Mouse (Mus musculus): Measurements from ENCODE around the gene Polr2g. TPM values are rescaled to one million over a fixed set of nuclear protein-coding genes. Genes with fewer than 3 reads are reported as not detected.

Gene Polr2g
- polyA plus RNA-seq, 1 experiment: 72.9 TPM

GRCm38 (mm10) chr19:8817001-8817400 lies 18.6 kb upstream of the Polr2g start:
- TF ChIP-seq CTCF (conservative IDR thresholded peaks at IDR 0.05; ENCODE audit: insufficient read depth, insufficient read length, low read depth, low read length) (no peak), POLR2A (IDR thresholded peaks at IDR 0.05; ENCODE audit: low read depth, low read length) (no peak)
- Histone ChIP-seq H3K4me3 (ENCODE audit: insufficient read depth, low read depth, low read length) (no peak overlapping the region), H3K27ac (ENCODE audit: insufficient read depth, low read depth, low read length) (no peak overlapping the region), H3K36me3 (ENCODE audit: control insufficient read depth, insufficient read depth, low read length) (peaks cover 3% of the 10 kb centered on the region; the same call in 1 of the 2 replicates), H3K27me3 (replicated peaks; ENCODE audit: control insufficient read depth, insufficient read depth, low read length) (no peaks in the 10 kb centered on the region), H3K4me1 (ENCODE audit: control insufficient read depth, insufficient read depth, low read length) (peaks cover 6% of the 10 kb centered on the region; the same call in 1 of the 2 replicates)
- WGBS: 57% methylated on average over 3 of the region's 3 CpGs
- no peak for DNase-seq

- Histone ChIP-seq H3K27me3 (replicated peaks; ENCODE audit: control insufficient read depth, insufficient read depth, low read length) (no peaks in the 10 kb centered on the region), H3K36me3 (ENCODE audit: control insufficient read depth, insufficient read depth, low read length) (peaks cover 3% of the 10 kb centered on the region; the same call in 1 of the 2 replicates), H3K4me1 (ENCODE audit: control insufficient read depth, insufficient read depth, low read length) (peaks cover 6% of the 10 kb centered on the region; the same call in 1 of the 2 replicates), H3K27ac (ENCODE audit: insufficient read depth, low read depth, low read length) (no peak overlapping the region), H3K4me3 (ENCODE audit: insufficient read depth, low read depth, low read length) (no peak overlapping the region)
- DNase-seq: peak; percentile 74
- TF ChIP-seq CTCF (conservative IDR thresholded peaks at IDR 0.05; ENCODE audit: insufficient read depth, insufficient read length, low read depth, low read length): no peak; the same call in 1 of the 2 replicates
- TF ChIP-seq POLR2A (IDR thresholded peaks at IDR 0.05; ENCODE audit: low read depth, low read length): no peak
- WGBS: 27% methylated on average over 11 of the region's 11 CpGs
Measured at GRCm38 (mm10) chr19:8815812-8816211, 17.4 kb upstream of the Polr2g start.

- 94% methylated on average over 5 of the region's 5 CpGs for WGBS
- DNase-seq: no peak
- Histone ChIP-seq H3K36me3 (ENCODE audit: control insufficient read depth, insufficient read depth, low read length) (peaks cover 1% of the 10 kb centered on the region; the same call in 1 of the 2 replicates), H3K4me3 (ENCODE audit: insufficient read depth, low read depth, low read length) (no peak overlapping the region), H3K27me3 (replicated peaks; ENCODE audit: control insufficient read depth, insufficient read depth, low read length) (no peaks in the 10 kb centered on the region), H3K27ac (ENCODE audit: insufficient read depth, low read depth, low read length) (no peak overlapping the region), H3K4me1 (ENCODE audit: control insufficient read depth, insufficient read depth, low read length) (no peaks in the 10 kb centered on the region)
- TF ChIP-seq POLR2A (IDR thresholded peaks at IDR 0.05; ENCODE audit: low read depth, low read length): no peak
Measured at GRCm38 (mm10) chr19:8806810-8807209, 8.4 kb upstream of the Polr2g start.

GRCm38 (mm10) chr19:8803879-8804660 lies 5.7 kb upstream of the Polr2g start:
- 88% methylated on average over 11 of the region's 11 CpGs for WGBS
- no peak for DNase-seq
- Histone ChIP-seq H3K4me3 (ENCODE audit: insufficient read depth, low read depth, low read length) (no peak overlapping the region), H3K36me3 (ENCODE audit: control insufficient read depth, insufficient read depth, low read length) (no peaks in the 10 kb centered on the region), H3K27me3 (replicated peaks; ENCODE audit: control insufficient read depth, insufficient read depth, low read length) (no peaks in the 10 kb centered on the region), H3K4me1 (ENCODE audit: control insufficient read depth, insufficient read depth, low read length) (no peaks in the 10 kb centered on the region), H3K27ac (ENCODE audit: insufficient read depth, low read depth, low read length) (no peak overlapping the region)
- TF ChIP-seq CTCF (conservative IDR thresholded peaks at IDR 0.05; ENCODE audit: insufficient read depth, insufficient read length, low read depth, low read length): no peak
- no peak for TF ChIP-seq POLR2A (IDR thresholded peaks at IDR 0.05; ENCODE audit: low read depth, low read length)

GRCm38 (mm10) chr19:8803204-8803780 lies 4.9 kb upstream of the Polr2g start:
- H3K27me3 ChIP-seq (replicated peaks; ENCODE audit: control insufficient read depth, insufficient read depth, low read length): no peaks in the 10 kb centered on the region
- H3K36me3 ChIP-seq (ENCODE audit: control insufficient read depth, insufficient read depth, low read length): no peaks in the 10 kb centered on the region
- H3K4me3 ChIP-seq (ENCODE audit: insufficient read depth, low read depth, low read length): no peak overlapping the region
- H3K4me1 ChIP-seq (ENCODE audit: control insufficient read depth, insufficient read depth, low read length): no peaks in the 10 kb centered on the region; the same call in 1 of the 2 replicates
- WGBS: 92% methylated on average over 9 of the region's 9 CpGs
- no peak for DNase-seq
- TF ChIP-seq POLR2A (IDR thresholded peaks at IDR 0.05; ENCODE audit: low read depth, low read length): no peak
- no peak overlapping the region for H3K27ac ChIP-seq (ENCODE audit: insufficient read depth, low read depth, low read length)

GRCm38 (mm10) chr19:8802130-8802821 lies 3.9 kb upstream of the Polr2g start, which contains the start of gene Zbtb3:
Zbtb3 (plus strand) TSS chr19:8802555.
- peak within 1 kb of the TSS; percentile 40; the same call in 1 of the 2 replicates for H3K27ac ChIP-seq (ENCODE audit: insufficient read depth, low read depth, low read length)
- no peaks in the 10 kb centered on the region; the same call in 1 of the 2 replicates for H3K4me1 ChIP-seq (ENCODE audit: control insufficient read depth, insufficient read depth, low read length)
- peak within 1 kb of the TSS; percentile 55 for H3K4me3 ChIP-seq (ENCODE audit: insufficient read depth, low read depth, low read length)
- WGBS: under 1% methylated on average over 30 of the region's 30 CpGs
- DNase-seq: peak; percentile 99
- H3K27me3 ChIP-seq (replicated peaks; ENCODE audit: control insufficient read depth, insufficient read depth, low read length): no peaks in the 10 kb centered on the region
- no peak for TF ChIP-seq POLR2A (IDR thresholded peaks at IDR 0.05; ENCODE audit: low read depth, low read length)
- TF ChIP-seq CTCF (conservative IDR thresholded peaks at IDR 0.05; ENCODE audit: insufficient read depth, insufficient read length, low read depth, low read length): no peak
- H3K36me3 ChIP-seq (ENCODE audit: control insufficient read depth, insufficient read depth, low read length): no peaks in the 10 kb centered on the region

- no peak for DNase-seq
- Histone ChIP-seq H3K4me1 (ENCODE audit: control insufficient read depth, insufficient read depth, low read length) (no peaks in the 10 kb centered on the region; the same call in 1 of the 2 replicates), H3K27ac (ENCODE audit: insufficient read depth, low read depth, low read length) (no peak overlapping the region; the same call in 1 of the 2 replicates), H3K36me3 (ENCODE audit: control insufficient read depth, insufficient read depth, low read length) (no peaks in the 10 kb centered on the region), H3K4me3 (ENCODE audit: insufficient read depth, low read depth, low read length) (no peak overlapping the region), H3K27me3 (replicated peaks; ENCODE audit: control insufficient read depth, insufficient read depth, low read length) (no peaks in the 10 kb centered on the region)
- TF ChIP-seq POLR2A (IDR thresholded peaks at IDR 0.05; ENCODE audit: low read depth, low read length): no peak
- TF ChIP-seq CTCF (conservative IDR thresholded peaks at IDR 0.05; ENCODE audit: insufficient read depth, insufficient read length, low read depth, low read length): no peak
Measured at GRCm38 (mm10) chr19:8798947-8799315, 554 bp upstream of the Polr2g start.

Data from kidney, adult 2 months (tissue).